15 mouse cellular contexts compared by ENCODE assay signal in the genomic region with DNA sequence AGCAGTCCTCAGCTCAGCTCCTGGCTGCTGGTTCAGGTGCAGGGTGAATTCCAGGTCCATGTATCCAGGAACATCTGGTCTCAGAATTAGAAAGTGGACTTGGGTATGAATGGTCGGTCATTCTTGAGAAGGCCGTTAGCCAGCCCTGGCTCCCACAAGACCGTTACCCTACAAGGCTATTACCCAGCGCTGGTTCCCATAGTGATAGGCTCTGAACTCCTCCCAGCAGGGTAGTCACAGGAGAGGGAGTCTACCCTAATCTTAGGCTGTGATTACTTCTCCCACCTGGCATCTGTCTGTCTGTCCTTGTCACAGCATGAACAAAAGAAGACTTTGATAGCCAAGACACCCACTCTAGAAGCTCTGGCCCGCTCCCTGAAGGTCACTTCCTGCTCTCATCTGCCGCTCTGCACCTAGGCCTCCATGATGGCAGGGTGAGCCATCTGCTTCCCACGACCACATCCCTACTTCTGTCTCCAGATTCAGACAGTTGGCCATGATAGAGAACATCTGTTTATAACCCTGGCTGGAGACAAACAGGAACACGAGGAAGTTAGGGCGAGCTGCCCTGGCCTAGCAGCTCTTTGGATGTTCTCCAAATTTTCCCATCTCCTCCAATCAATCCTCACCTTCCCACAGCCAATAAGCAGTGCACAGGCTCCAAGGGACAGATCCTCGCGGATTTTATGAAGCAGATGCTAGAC. TPM values are rescaled to one million over a fixed set of nuclear protein-coding genes. Genes with fewer than 3 reads are reported as not detected.
DNase-seq lines count a peak whose midpoint lies in the region; TF ChIP-seq lines count a peak whose summit lies in the region.
"Had no signal": no experiment of that assay in that cellular context is flagged by ENCODE, and none has a peak within 500 bp of the region (broad histone marks: within the 10 kb centered on the region; RNA-seq: fewer than 3 reads in every experiment).

No protein-coding gene starts in this region.

- 0 out of 2 replicates have a peak, but pooled peaks cover 2% of the 10 kb centered on the region for H3K4me1 ChIP-seq in lung, adult 2 months (ENCODE audit: control insufficient read depth, insufficient read depth, low read length)
- H3K4me1 ChIP-seq: embryonic facial prominence, embryonic 10.5 days; kidney, embryonic 15.5 days; liver, embryonic 12.5 days had no signal

- no peak for TF ChIP-seq POLR2A in lung, adult 2 months (IDR thresholded peaks at IDR 0.05; ENCODE audit: borderline replicate concordance, extremely low read depth, low read depth, low read length)

- no peak overlapping the region for H3K4me3 ChIP-seq in lung, adult 2 months (replicated peaks; ENCODE audit: extremely low read depth, low read depth, low read length)
- H3K4me3 ChIP-seq: embryonic facial prominence, embryonic 10.5 days; kidney, embryonic 15.5 days; liver, embryonic 12.5 days had no signal

- 56% methylated on average over 11 of the region's 11 CpGs for WGBS in lung, adult 2 months

- DNase-seq in cerebellum, postnatal 10 days = peak; percentile 42 to 55
- DNase-seq in cerebellum, adult 11-12 months = no peak
- DNase-seq in lung, adult 18-20 months = peak; percentile 15 to 41
- DNase-seq in lung, adult 2 months = no peak
- DNase-seq in heart, postnatal 36 days = peak; percentile 19 to 23
- peak; percentile 65 for DNase-seq in lung, postnatal 25 days (ENCODE audit: low spot score)
- DNase-seq in left cerebral cortex, adult 11 months (ENCODE audit: low spot score) = no peak
- DNase-seq in left cerebral cortex, postnatal 4 days = no peak
- DNase-seq: adrenal gland, postnatal 10 days; cerebellum, adult 11 months; thymus, postnatal 25 days had no signal

- TF ChIP-seq CTCF in lung, adult 2 months (IDR thresholded peaks at IDR 0.05; ENCODE audit: insufficient read depth, low read length) = no peak

- intact Hi-C loops in heart, postnatal 36 days (cut with DNase I) = no loop called here
- intact Hi-C loops in left cerebral cortex, postnatal 4 days (cut with DNase I) = no loop called here

RNA-seq across cellular contexts. Expression of gene Atg4a-ps, which starts 1.4 kb away (rescaled TPM):
- not detected in 2 replicates for polyA plus RNA-seq in lung, adult 2 months (2012; rRNA removed)
- total RNA-seq in heart, postnatal 36 days (2021) = 1 to 10 TPM in 1 of 2 experiments, not detected in 1; 2.0 TPM
- total RNA-seq in left cerebral cortex, postnatal 4 days (2021) = 1 to 10 TPM in 1 of 2 experiments, under 1 TPM in 1; 0.18 to 1.2 TPM
- polyA plus RNA-seq: hindbrain, embryonic 11.5 days; kidney, embryonic 15.5 days had no signal

Comparison
In these comparisons a context has a peak if more than half of its experiments do, and no peak if none do; other contexts are left out.
1. DNase-seq: peak in cerebellum, postnatal 10 days (2 of 2), lung, adult 18-20 months (2 of 2), heart, postnatal 36 days (2 of 2) and lung, postnatal 25 days (single experiment); none in cerebellum, adult 11-12 months (single experiment), lung, adult 2 months (single experiment), left cerebral cortex, adult 11 months (single experiment) and left cerebral cortex, postnatal 4 days (single experiment).